Mouse (Mus musculus) urinary bladder, adult 18-20 months (tissue): ENCODE data around the gene Vmn2r76.
"Not testable (repeated sequence)": the region's sequence is repeated elsewhere in the genome, so short reads cannot be mapped to it uniquely, and the experiment has no call there.

Source experiments
- DNase-seq, 2 experiments: peaks; one replicate each; pipeline ENCODE4 v3.0.0; 2022; ENCODE audit warnings: low spot score in 2 of 2, mixed read lengths in 2 of 2

Gene Vmn2r76

GRCm38 (mm10) chr7:86246208-86246607 lies at the start of gene Vmn2r76:
TSS of gene Vmn2r76 (minus strand) at chr7:86246308.
- no peak for DNase-seq

- no peak for DNase-seq
Measured at GRCm38 (mm10) chr7:86277072-86277471, 31.0 kb upstream of the Vmn2r76 start, which contains the start of gene Olfr310. TSS of gene Olfr310 (minus strand) at chr7:86277172.

DNA sequence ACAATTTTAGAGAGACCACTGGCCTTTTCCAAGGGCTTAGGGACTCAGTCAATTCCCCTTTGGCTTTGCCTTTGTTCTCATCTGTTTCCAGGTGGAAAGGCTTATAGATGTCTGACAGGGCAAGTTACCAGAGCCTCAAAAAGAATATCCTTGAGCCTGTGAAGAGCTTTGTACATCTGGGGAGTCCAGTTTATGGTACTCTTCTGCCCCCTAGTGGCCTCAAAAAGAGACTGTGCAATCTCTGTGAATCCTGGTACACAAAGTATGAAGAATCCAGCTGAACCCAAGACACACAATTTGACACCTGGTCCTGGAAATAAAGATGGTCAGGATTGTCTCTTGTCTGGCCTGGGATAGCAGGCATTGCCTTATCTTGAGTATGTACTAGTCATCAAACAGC lies 34.8 kb downstream of the Vmn2r76 start:
- no peak for DNase-seq

GRCm38 (mm10) chr7:86171678-86172077 lies 74.4 kb downstream of the Vmn2r76 start, which contains the start of gene Vmn2r75:
TSS of gene Vmn2r75 (minus strand) at chr7:86171778.
- DNase-seq = not testable (repeated sequence)
